Mouse (Mus musculus): ENCODE data around the gene Dapl1. TPM values are rescaled to one million over a fixed set of nuclear protein-coding genes. Genes with fewer than 3 reads are reported as not detected.

The Dapl1 gene
- total RNA-seq, 2 experiments from 2014 or later, result not detected

DNA sequence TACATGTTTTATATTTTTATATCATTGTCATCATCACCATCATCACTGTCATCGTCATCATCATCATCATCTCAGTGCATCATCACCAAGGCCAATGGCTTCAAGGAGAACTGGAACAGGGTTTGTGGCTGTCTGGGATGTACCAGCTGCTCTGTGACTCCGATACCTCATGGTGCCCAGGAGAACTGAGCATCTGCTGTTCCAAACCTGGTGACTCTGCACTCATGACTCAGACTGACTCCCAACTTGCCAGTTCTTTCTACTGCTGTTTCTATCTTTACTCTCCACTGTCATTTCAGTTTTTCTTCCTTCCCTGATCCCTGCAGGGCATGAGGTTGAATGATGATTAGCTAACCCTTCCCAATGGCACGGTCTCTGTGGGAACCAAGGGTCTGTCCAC lies 46.4 kb downstream of the Dapl1 start:
- no peak for ATAC-seq (replicated peaks; ENCODE audit: low FRiP score, low TSS enrichment, poor library complexity, severe bottlenecking)

GRCm38 (mm10) chr2:59532999-59533398 lies 48.5 kb downstream of the Dapl1 start:
- no peak for ATAC-seq (replicated peaks; ENCODE audit: low FRiP score, low TSS enrichment, poor library complexity, severe bottlenecking)

- no peak for ATAC-seq (replicated peaks; ENCODE audit: low FRiP score, low TSS enrichment, poor library complexity, severe bottlenecking)
Observed at GRCm38 (mm10) chr2:59533504-59533903, 49.1 kb downstream of the Dapl1 start.

DNA sequence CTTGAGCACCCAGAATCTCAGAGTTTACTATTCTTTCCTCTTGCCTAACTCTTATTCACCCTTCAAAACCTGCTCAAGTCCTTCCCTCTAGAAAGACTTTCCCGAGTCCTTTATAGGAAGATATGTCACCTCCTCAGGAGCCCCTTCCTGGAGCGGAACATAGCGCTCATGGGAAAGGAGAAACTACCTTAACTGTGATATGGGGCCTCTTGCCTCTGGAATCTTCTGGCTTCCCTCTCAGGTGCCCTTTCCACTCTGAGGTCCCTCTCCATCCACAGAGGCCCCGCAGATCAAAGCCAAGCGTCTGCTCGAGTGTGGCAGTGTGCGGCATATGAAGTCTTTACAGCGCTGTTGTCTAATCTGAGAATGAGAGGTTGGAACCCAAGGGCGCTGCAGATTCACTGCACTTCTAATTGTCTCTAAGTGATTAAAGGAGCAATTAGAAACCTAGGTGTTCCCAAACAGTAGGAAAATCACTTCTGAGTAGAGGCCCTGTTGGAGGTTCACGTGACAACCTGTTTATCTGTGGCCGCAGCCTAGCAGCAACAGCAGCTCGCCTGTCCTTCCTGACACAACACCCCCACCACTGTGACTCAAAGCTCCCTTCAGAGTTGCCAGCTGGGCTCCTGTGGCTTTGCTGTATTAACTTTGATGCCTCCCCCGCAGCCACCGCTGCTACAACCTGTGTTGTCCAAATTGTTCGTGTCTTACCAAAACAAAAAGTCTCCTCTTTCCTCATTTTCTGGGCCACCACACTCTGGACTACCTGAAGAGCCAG lies 49.7 kb downstream of the Dapl1 start:
- no peak for ATAC-seq (replicated peaks; ENCODE audit: low FRiP score, low TSS enrichment, poor library complexity, severe bottlenecking)

DNA sequence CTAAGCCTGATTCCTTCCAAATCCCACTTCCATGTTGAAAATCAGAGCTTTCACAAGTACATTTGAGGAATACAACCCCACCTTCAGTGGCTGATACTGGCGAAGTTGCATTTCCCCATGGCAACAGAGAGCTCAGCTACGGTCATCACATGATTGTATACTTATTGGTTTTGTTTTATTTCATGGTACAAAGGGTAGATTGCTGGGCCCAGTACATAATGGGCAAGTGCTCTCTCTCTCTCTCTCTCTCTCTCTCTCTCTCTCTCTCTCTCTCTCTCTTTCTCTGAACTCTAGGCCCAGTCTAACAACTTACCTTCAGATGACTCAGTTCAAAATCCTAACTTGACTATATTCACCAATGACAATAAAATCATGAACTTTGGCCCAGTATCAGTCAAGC lies 52.5 kb downstream of the Dapl1 start:
- no peak for ATAC-seq (replicated peaks; ENCODE audit: low FRiP score, low TSS enrichment, poor library complexity, severe bottlenecking)

GRCm38 (mm10) chr2:59538031-59538430 lies 53.6 kb downstream of the Dapl1 start:
- ATAC-seq (replicated peaks; ENCODE audit: low FRiP score, low TSS enrichment, poor library complexity, severe bottlenecking), result no peak

DNA sequence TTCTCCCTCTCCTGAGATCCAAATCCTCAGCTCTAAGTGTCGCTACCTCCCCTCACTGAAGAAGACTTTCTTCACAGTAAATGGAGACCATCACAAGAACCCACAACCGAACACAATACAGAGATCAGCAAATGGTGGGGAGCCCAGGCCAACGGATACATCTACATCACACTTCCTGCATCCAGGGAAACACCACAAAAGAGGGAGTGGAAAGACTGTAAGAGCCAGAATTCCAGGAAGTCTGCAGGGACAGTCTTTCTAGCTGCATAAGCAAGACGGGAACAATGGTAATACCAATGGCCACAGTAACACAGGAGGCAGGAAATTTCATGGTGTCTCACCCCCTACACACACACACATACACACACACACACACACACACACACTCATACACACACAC lies 55.3 kb downstream of the Dapl1 start:
- ATAC-seq (replicated peaks; ENCODE audit: low FRiP score, low TSS enrichment, poor library complexity, severe bottlenecking), result no peak

DNA sequence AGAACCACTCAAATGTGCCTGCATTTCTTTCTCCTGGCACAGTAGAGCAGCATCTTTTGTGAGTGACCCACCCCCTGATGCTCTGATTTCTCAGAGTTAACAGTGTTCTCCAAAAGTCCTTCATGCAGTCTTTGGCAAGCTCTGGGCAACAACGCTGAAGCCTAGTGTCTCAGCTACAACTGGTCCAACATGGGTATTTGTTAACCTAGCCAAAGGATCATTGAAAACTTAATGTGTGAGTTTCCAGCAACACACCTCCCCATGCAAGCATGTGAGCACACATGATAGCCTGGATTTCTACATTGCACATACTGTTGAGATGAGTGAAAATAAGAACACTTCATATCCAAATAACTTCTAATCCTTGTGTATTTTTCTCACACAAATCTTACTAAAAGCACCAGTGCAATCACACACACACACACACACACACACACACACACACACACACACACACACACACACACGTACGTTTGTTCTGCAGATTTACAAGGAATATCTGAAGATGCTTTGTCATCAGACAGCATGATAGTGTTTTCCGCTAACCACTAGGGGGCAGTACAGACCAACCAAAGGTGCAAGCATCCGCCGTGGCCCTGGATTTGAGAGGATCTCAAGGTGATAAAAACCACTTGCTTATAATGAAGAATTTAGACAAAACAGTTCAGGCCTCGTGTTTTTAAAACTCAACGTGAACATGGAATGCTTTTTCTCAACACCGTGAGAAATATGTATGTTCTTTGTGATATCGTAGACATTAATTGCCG lies 56.9 kb downstream of the Dapl1 start:
- ATAC-seq (replicated peaks; ENCODE audit: low FRiP score, low TSS enrichment, poor library complexity, severe bottlenecking), result peak; percentile 91

DNA sequence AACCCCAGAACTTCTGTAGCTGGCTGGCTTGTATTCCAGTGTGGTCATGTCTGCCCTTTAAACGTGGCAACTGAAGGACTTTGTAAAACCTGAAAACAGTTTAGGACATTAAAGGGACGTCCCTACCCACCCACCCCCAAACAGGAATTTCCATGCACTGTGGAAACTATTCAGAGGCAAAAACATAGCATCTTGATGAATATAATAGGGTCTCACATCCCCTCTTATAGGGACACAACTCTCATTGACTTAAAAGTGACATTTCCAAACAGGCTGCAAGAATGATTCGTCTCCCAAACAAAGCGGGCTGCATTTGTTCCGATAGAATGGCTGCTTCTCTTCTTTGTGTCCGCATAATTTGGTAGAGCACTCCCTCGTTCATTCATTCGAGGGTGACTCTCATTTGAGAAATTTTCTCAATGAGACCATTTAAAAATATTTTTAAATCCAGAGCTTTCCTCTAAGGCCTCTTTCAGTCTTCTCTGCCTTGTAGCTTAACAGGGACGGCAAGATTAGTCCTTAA lies 59.2 kb downstream of the Dapl1 start:
- no peak for ATAC-seq (replicated peaks; ENCODE audit: low FRiP score, low TSS enrichment, poor library complexity, severe bottlenecking)

DNA sequence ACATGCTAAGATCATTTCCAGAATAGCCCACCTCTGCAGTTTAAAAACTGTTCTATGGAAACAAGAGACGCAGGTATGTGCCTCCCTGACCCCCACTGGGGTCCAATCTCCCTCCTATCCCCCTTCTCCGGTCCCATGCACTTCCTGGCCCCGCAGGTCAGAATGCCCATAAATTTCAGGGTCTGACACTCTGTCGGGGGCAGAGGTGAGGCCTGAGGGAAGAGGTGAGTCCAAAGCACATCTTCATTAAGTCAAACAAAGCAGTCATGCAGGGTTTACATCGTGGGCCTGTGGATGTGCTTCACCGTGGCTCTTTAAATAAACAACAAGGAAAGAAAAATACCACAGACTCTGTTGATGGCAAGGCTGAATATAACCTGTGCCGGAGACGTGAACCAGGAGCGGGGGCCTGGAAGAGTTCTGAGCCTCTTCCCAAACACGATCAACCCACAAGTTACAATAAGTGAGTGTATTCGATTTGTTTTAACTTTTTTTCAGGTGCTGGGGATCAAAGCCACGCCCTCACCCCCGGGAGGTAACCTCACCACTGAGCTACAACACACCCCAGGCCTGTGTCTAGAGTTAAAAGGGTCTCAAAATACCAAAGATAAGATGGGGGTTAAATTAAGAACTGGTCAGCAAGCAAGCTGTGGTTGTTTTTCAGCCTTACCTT lies 59.9 kb downstream of the Dapl1 start:
- no peak for ATAC-seq (replicated peaks; ENCODE audit: low FRiP score, low TSS enrichment, poor library complexity, severe bottlenecking)

GRCm38 (mm10) chr2:59545001-59545400 lies 60.5 kb downstream of the Dapl1 start:
- ATAC-seq (replicated peaks; ENCODE audit: low FRiP score, low TSS enrichment, poor library complexity, severe bottlenecking), result no peak

DNA sequence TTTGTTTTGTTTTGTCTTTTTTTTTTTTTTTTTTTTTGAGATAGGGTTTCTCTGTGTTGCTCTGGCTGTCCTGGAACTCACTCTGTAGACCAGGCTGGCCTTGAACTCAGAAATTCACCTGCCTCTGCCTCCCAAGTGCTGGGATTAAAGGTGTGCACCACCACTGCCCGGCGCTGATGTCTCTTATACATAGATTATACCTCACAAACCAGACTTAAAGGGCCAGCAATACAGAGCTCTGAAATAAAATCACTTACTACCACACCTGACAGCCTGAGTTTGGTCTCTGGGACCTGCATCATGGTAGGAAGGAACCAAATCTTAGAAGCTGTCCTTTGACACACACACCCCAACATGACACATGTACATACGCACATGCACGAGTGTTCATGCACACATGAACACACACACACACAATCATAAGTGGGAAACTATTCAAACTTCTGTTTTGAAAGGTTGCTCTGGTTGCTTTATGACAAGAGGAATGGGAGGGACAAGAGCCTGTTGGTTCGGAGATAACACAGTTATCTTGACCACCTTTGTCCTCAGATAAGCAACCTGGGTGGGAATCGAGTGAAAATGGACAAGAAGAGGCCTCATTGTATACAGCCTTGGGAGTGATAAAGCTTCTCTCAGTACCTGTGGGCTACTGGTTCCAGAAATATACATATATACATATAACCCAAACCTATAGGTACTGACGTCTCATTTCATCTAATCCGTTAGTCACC lies 63.1 kb downstream of the Dapl1 start:
- peak; percentile 82 for ATAC-seq (replicated peaks; ENCODE audit: low FRiP score, low TSS enrichment, poor library complexity, severe bottlenecking)

GRCm38 (mm10) chr2:59552784-59553183 lies 68.3 kb downstream of the Dapl1 start:
- no peak for ATAC-seq (replicated peaks; ENCODE audit: low FRiP score, low TSS enrichment, poor library complexity, severe bottlenecking)

GRCm38 (mm10) chr2:59554373-59554940 lies 70.0 kb downstream of the Dapl1 start:
- ATAC-seq (replicated peaks; ENCODE audit: low FRiP score, low TSS enrichment, poor library complexity, severe bottlenecking), result no peak

Other genes starting within 250 kb of the Dapl1 start
- 4.5 and 7.9 TPM in 2 replicates for gene Tanc1, start 127.4 kb downstream of the Dapl1 start, total RNA-seq (2014; fragmentation: Nextera tagmentation)
- gene Tanc1, start 127.4 kb downstream of the Dapl1 start, total RNA-seq (2017), result 3.5 and 4.6 TPM in 2 replicates